Mouse (Mus musculus) lung, postnatal 36 days (tissue): Measurements from ENCODE around the gene Psen1.

Experiments
- DNase-seq: peaks from one replicate; pipeline ENCODE4 v3.0.0; 2022; ENCODE audit warnings: mixed read lengths

Psen1 gene

GRCm38 (mm10) chr12:83726510-83727308 is 38.8 kb downstream of the Psen1 start:
- no peak for DNase-seq

- DNase-seq = no peak
Measured at GRCm38 (mm10) chr12:83732225-83732624, 44.3 kb downstream of the Psen1 start.

- DNase-seq = no peak
Measured at GRCm38 (mm10) chr12:83734047-83734446, 46.1 kb downstream of the Psen1 start.

- DNase-seq = no peak
Measured at GRCm38 (mm10) chr12:83736236-83736635, 48.3 kb downstream of the Psen1 start.

GRCm38 (mm10) chr12:83738651-83739050 is 50.7 kb downstream of the Psen1 start:
- DNase-seq = no peak

GRCm38 (mm10) chr12:83741722-83742121 is 53.8 kb downstream of the Psen1 start:
- no peak for DNase-seq

- DNase-seq = no peak
Measured at GRCm38 (mm10) chr12:83742834-83743233, 54.9 kb downstream of the Psen1 start.

GRCm38 (mm10) chr12:83743712-83744111 is 55.8 kb downstream of the Psen1 start:
- no peak for DNase-seq

GRCm38 (mm10) chr12:83749186-83749585 is 61.2 kb downstream of the Psen1 start:
- DNase-seq = no peak

- DNase-seq = no peak
Measured at GRCm38 (mm10) chr12:83752495-83752894, 64.5 kb downstream of the Psen1 start.

GRCm38 (mm10) chr12:83758735-83759134 is 70.8 kb downstream of the Psen1 start:
- no peak for DNase-seq

GRCm38 (mm10) chr12:83760201-83760600 is 72.2 kb downstream of the Psen1 start:
- DNase-seq = no peak

- no peak for DNase-seq
Measured at GRCm38 (mm10) chr12:83762706-83763105, 74.8 kb downstream of the Psen1 start.

- peak; percentile 30 for DNase-seq
Measured at GRCm38 (mm10) chr12:83763311-83764043, 75.5 kb downstream of the Psen1 start, which contains the start of gene Papln. Gene Papln, plus strand, starts transcription at chr12:83763634.

GRCm38 (mm10) chr12:83764044-83764365 is 76.1 kb downstream of the Psen1 start:
- DNase-seq = peak; percentile 16

- DNase-seq = no peak
Measured at GRCm38 (mm10) chr12:83764519-83764918, 76.6 kb downstream of the Psen1 start.

- no peak for DNase-seq
Measured at GRCm38 (mm10) chr12:83765965-83766603, 78.1 kb downstream of the Psen1 start.

- no peak for DNase-seq
Measured at GRCm38 (mm10) chr12:83767833-83768232, 79.9 kb downstream of the Psen1 start.

GRCm38 (mm10) chr12:83768235-83768899 is 80.4 kb downstream of the Psen1 start:
- DNase-seq = no peak

- DNase-seq = peak; percentile 72
Measured at GRCm38 (mm10) chr12:83770418-83771256, 82.7 kb downstream of the Psen1 start.

GRCm38 (mm10) chr12:83775621-83776020 is 87.7 kb downstream of the Psen1 start:
- no peak for DNase-seq

- DNase-seq = no peak
Measured at GRCm38 (mm10) chr12:83776766-83777165, 88.8 kb downstream of the Psen1 start.
